Mouse (Mus musculus) inflammation-experienced regulatory T-cells, adult 6 months (primary cell): Measurements from ENCODE around the gene Olfr1417. TPM values are rescaled to one million over a fixed set of nuclear protein-coding genes. Genes with fewer than 3 reads are reported as not detected.

Source experiments
- ATAC-seq: one replicate; pipeline ENCODE4 v1.8.0; 2017
- polyA plus RNA-seq, 3 experiments: library from polyadenylated mRNA; unstranded; fragments of 100-300 nt; shearing (Covaris generic); gene quantifications; one replicate each; pipeline ENCODE4 v1.2.1; 2017

Olfr1417 gene
- polyA plus RNA-seq, 3 experiments from 2014 or later = not detected

DNA sequence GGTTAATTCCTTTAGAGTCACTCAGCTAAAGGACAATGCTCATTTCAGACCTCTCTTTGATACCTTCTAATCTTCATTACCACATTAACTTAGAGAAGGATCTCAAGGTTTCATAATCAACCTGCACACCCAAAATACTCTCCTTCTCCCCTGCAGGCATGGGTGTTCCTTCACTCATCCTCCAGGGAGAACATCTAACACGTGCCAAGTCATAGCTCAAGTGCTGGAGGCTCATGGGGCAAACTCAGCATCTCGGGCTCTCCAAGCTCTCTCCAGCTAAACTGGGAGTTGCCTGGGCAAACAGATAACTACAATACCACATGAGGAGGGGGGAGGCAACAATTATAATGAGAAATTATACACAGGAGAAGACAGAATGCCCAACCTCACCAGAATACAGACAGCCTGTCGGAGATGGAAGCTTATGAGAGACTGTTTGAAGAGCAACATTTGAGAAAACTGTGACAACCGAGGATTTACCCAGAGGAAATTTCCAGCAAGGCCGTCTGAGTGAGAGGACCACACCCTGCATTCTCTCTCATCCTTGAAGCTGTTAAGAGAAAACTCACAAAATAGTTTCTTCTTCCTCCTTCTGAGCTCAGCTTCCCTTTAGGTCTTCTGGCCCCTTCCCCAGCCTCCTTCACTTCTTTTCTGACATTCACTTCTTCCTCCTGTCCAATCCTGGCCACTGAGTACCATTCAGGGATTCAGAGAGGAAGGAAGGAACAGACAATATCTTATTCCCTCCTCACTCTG lies 28.8 kb downstream of the Olfr1417 start:
- ATAC-seq = no peak

DNA sequence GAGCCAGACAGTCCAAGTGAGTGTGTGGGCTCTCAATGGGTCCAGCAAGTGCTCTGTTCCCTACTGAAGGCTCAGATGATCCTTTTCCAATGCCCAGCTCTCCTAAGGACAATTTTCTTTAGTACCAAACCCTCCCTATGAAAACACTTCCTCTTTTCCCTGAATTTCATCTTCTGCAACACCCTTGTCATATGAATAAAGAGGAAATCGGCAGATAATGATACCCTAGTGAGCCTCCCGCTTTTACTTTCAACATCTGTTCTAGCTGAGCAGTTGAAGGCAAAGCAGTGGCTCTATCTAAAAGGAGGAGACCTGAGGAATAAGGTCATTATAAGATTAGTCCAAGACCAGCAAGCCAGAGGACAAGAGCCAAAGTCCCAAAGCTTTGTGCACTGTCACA lies 30.6 kb downstream of the Olfr1417 start:
- ATAC-seq = no peak

DNA sequence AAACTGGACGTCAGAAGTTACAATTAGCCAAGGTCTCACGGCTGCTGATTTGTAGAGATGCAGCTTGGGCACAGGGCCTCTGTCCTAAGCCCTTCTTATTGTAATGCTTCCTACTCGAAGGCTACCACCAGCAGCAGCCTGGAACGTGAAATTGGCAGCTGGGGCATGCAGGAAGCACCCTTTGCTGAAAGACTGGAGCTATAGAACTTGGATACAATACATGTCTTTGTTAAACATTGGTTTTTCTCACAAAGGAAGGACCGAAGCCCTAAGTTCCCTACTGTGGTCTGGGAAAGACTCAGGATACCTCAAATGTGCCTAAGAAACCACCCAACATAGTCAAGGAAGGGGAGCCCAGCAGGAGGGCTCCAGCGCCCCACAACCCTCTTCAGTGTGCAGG lies 31.2 kb downstream of the Olfr1417 start:
- ATAC-seq = no peak

DNA sequence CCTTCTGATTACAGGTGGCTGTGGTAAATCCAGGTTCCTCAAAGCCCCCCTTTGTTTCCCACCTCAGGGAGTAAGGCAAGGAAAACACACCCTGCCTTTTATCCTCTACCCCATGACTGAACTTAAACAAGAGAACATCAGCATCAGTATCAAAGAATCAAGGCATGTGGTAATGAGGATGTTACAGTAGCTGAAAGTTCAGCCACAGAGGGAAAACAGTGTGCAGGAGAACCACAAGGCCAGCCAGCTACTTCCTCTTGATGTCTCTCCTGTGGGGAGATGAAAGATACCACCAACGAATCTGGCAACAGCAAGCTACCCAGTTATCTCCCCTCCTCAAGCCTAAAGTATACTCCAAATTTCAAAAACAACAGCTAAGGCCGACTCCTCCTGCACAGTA lies 31.8 kb downstream of the Olfr1417 start:
- ATAC-seq = no peak

DNA sequence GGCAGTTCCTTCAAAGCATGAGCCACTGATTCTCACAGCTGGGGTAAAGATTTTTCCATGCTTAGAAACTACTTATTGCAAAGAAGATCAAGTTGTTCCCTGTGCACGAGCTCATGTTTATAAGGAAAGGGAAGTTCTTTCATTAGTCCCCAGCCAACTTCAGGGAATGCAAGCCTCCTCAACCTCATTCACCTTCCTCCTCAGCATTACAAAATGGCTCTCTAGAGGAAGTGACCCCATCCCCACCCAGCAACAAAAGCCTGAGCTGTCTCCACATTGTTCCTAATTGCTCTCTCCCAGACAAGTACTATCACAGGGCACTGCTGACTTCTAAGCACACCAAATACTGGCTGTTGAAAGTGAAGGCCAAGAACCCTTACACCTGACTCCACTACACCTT lies 34.6 kb downstream of the Olfr1417 start:
- ATAC-seq = no peak

DNA sequence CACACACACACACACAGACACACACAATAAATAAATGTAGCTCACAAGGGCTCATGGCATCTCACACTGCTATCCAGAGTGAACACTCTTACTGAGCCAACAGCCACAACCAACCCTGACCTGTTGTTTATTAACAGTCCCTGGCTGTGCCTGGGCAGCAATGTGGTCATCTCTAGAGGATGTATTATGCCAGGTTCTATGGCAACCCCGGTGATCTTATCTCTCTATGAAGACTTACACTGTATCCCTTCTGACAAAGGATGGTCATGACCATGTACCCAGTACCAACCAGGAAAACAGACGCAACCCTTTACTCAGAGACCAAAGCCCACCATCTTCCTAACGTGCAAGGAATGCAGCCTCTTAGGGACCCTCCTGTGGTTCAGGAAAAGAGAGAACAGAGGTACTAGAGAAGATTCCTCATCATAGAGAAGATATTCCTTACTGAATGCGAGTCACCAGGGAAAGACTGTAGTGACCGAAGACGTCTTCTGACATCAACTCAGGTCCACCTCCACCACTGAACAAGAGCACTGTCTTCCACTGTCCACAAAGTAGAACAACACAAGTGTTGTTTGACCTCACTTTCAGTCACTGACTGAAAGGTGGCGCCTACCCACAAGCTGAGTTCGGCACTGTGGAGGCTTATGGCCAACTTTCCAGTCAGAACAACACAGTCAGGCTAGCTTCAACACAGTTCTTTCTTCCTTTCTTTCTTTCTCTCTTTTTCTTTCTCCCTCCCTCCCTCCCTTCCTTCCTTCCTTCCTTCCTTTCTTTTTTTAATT lies 38.3 kb downstream of the Olfr1417 start:
- ATAC-seq = no peak

DNA sequence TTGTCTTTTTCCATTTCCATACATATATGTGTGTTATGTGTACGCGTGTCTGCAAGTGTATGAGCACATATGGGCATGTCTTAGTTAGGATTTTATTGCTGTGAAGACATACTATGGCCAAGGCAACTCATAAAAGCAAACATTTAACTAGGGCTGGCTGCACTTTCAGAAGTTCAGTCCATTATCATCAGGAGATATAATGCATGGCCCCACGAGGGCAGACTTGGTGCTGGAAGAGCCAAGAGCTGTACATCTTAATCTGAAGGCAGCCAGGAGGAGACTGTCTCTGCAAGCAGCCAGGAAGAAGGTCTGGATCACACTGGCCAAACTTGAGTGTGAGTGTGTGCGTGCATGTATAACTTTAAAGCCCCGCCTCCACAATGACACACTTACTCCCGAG lies 44.6 kb downstream of the Olfr1417 start:
- ATAC-seq = no peak

GRCm38 (mm10) chr19:11793741-11794359 lies 45.2 kb downstream of the Olfr1417 start:
- ATAC-seq = no peak

DNA sequence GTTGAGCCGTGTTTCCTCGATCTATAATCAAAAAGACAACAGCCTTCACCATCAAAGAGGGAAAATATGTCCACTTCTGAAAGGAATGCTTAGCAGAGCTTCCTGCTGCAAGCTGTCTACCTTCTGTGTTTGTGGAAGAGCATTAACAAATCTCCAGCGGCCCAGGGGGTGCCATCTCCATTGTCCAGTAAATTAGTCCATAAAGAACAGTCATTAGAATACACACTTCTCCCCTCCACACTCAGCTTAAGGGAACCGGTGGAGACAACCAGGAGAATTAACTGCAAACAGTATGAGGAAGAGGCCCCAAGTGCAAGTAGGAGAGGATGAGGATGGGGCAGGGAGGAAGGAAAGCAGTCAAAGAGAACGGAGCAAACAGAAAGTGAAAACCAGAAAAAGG lies 47.2 kb downstream of the Olfr1417 start:
- ATAC-seq = no peak

DNA sequence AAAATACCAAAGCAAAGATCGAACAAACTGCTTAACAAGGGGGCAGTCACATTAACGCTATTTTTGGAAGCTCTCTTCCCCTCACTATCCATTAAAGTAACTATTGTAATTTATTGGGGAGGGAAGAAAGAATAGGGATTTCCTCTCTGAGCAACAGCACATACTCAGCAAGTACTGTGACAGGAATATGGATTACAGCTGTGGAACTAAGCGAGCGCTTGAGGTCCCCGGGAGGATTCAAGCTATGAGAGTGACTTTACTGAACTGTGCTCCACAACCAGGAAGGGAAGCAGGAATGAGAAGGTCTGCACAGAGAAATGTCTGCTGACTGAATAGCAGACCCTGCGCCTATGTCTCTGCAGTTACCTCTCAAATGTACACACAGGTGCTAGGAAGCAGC lies 50.1 kb downstream of the Olfr1417 start:
- no peak for ATAC-seq

GRCm38 (mm10) chr19:11787826-11788225 lies 51.2 kb downstream of the Olfr1417 start:
- no peak for ATAC-seq

DNA sequence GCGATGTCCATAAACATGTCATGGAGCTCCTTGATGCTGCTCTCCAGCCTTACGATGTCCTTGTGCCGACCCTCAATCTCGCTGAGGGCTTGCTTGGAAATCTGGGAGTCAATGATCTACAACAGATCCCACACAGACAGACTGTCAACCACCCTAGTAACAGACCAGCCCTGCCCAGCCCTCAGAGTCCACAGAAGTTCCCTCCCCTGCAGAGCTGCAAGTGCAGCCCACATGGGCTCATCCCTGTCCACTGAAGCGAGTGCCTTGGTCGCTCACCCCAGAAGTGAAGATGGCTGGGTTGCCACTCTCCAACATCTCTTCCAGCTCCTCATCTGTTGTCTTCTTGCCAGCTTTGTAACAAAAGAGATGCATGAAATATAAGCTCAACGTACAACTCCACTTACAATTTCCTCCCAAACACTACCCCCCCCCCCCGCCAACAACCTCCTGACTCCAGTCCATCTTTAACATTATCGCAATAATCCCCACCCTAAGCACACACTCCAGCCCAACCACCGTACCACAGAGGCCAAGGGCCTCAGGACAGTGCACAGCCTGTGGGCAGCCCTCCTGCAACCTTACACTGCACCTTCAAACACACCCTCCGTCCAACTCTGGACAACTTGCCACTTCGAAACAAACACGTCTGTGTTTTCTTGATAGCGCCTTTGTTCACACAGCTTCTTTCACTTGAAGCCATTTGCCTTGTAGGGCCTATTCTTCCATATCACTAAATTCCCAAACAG lies 53.4 kb downstream of the Olfr1417 start:
- ATAC-seq = no peak

DNA sequence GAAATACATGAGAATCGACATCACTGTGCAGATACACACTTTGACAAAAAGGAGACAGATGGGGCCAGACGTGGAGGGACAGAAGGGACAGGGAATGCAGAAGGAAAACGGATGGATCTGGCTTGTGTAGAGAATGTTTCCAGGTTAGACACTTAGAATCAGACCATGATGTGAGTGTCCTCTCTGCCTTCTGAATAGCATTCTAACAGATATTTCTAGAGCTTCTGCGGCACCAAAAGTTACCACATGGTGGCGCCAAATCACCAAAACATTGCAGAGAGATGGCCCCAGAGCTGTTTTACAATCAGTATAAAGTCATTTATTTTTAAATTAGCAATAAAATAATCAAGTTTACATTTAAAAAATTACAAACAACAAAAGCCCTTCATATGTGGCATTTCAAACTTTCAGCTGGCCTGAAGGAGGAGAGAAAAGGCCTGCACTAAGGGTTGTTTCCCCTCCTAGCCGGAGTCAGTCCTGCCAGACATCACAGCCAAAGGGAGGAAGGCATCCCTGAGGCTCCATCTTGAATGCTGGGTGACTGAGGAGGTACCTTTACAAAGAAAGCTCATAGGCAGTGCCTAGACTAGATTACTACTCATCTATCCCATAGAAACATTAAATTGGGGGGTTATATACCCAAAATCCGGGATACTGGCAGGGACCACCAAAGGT lies 61.7 kb downstream of the Olfr1417 start:
- ATAC-seq = no peak

Other genes starting within 250 kb of the Olfr1417 start
- 10 to 100 TPM; 17.3 to 36.2 (median 20.1) TPM for gene Ms4a6d, start 234.4 kb downstream of the Olfr1417 start, polyA plus RNA-seq
- gene Ms4a2, start 215.5 kb downstream of the Olfr1417 start, polyA plus RNA-seq = under 1 TPM in 1 of 3 experiments, not detected in 2; 0.26 TPM
- gene Ms4a3, start 198.4 kb downstream of the Olfr1417 start, polyA plus RNA-seq = not detected
- gene Oosp2, start 178.7 kb downstream of the Olfr1417 start, polyA plus RNA-seq = not detected
- gene Oosp1, start 148.1 kb downstream of the Olfr1417 start, polyA plus RNA-seq = not detected
- not detected for gene Oosp3, start 142.2 kb downstream of the Olfr1417 start, polyA plus RNA-seq
- not detected for gene Gif, start 91.7 kb downstream of the Olfr1417 start, polyA plus RNA-seq
- gene Mrpl16, start 68.8 kb downstream of the Olfr1417 start, polyA plus RNA-seq = 10 to 100 TPM; 34.9 to 46.7 (median 44.9) TPM
- 1 to 10 TPM; 2.1 to 3.3 (median 3.2) TPM for gene Stx3, start 19.8 kb downstream of the Olfr1417 start, polyA plus RNA-seq
- gene Olfr1418, start 21.8 kb upstream of the Olfr1417 start, polyA plus RNA-seq = not detected
- not detected for gene Olfr1419, start 35.9 kb upstream of the Olfr1417 start, polyA plus RNA-seq
- gene Olfr1420, start 47.3 kb upstream of the Olfr1417 start, polyA plus RNA-seq = under 1 TPM in 1 of 3 experiments, not detected in 2; 0.31 TPM
- gene Patl1, start 73.2 kb upstream of the Olfr1417 start, polyA plus RNA-seq = 10 to 100 TPM; 15.0 to 18.6 (median 17.1) TPM
- 1 to 10 TPM; 7.1 to 8.4 (median 8.3) TPM for gene Osbp, start 126.7 kb upstream of the Olfr1417 start, polyA plus RNA-seq
- gene Olfr1423, start 202.1 kb upstream of the Olfr1417 start, polyA plus RNA-seq = under 1 TPM in 1 of 3 experiments, not detected in 2; 0.16 TPM
- gene Olfr1424, start 223.5 kb upstream of the Olfr1417 start, polyA plus RNA-seq = not detected
- not detected for gene Olfr1425, start 238.5 kb upstream of the Olfr1417 start, polyA plus RNA-seq